Mouse (Mus musculus) right cerebral cortex, postnatal 10 days (tissue): ENCODE results near the gene Lmntd1.

Experiments used
- DNase-seq, 2 experiments: peaks; one replicate each; pipeline ENCODE4 v3.0.0; 2021; ENCODE audit warnings: low spot score in 2 of 2

Gene Lmntd1

DNA sequence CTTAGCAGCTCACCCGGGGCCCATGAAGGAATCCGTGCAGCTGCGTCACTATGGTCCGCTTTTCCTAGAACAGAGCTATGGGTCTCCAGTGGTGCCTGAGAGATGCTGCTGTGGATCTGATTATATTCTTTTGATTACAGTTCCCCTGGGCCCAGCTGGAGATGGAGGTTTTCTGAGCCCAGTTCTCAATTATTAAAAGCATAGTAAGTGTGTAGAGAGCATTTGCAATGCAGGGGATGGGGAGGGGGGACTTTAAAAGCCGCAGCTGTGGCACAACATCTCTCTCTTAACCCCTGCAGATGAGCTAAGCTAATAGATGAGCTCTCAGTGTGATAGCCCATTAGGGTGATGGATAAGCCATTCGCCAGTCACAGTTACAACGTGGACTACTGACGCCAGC is 233.2 kb downstream of the Lmntd1 start:
- DNase-seq = no peak

DNA sequence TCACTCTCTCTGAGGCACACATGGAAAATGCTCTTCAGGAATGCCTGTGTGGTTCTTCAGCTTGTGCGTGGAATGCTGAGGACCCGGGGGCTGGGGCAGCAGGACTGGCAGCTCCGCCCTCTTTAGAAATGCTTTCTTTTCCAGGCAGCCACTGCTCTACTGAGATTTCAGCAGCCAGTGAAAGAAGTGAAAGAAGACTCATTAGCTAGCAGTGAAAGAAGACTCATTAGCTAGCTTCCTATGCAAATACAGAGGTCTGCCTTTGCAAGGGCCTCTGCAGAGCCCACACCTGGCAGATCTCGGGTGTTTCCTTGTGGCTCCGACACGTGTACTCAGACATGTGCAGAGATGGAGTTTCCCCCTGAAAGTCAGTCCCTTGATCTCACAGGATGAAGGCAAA is 234.9 kb downstream of the Lmntd1 start:
- no peak for DNase-seq

DNA sequence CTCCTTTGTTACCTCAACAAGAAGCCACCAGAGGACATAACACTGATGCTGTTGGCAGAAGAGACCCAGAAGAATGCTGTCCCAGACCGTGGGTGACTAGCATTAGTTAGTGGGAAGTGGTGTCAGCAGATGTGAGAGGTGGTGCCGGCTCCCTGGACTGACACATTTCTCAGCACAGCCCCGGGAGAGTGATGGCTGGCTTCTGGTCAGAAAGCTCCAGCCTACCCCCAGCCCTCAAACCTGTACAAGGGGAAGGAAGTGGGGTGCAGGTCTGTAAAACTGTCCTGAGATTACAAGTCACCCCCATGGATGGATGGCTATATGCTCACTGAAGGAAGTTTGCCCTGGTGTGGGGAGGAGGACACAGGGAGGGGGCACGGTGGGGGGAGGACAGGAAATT is 235.4 kb downstream of the Lmntd1 start:
- DNase-seq = no peak

DNA sequence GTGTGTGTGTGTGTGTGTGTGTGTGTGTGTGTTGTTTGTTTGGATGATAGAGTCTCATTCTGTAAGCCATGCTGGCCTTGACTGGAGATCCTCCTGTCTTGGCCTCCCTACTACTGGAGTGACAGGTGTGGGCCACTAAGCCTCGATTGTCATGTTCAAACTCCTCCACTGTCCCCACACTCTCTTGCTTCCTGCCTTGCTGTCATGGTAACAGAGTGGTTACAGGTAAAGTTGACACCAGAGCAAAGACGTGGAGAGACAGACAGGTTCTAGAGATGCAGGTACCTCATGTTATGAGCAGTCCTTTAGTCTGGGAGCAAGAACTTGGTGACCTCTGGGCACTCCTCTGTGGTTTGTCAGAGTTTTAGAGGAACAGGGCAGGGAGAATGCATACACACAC is 239.7 kb downstream of the Lmntd1 start:
- DNase-seq = no peak

DNA sequence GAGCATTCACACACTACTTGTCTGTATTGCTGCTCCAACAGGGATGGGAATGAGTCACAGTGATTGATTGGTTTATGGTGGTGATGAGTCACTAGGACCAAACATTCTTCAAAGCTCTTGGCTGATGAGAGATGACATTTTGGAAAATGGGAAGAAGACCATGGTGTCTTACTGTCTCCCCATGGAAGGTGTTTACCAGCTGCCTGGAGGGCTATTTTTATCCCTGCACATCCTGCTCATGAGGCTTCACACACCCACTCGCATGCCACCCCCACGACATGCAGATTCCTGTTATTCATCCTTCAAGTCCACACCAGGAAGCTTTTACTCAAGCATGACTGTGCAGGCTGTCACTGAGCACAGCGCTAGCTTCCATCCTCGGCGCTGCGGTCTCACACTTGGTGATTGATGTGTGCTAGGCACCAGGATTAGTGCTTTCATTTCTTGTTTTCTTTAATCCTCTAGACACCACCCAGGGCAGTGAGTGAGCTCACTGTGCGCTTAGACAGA is 240.4 kb downstream of the Lmntd1 start:
- peak; percentile 70 to 76 for DNase-seq

DNA sequence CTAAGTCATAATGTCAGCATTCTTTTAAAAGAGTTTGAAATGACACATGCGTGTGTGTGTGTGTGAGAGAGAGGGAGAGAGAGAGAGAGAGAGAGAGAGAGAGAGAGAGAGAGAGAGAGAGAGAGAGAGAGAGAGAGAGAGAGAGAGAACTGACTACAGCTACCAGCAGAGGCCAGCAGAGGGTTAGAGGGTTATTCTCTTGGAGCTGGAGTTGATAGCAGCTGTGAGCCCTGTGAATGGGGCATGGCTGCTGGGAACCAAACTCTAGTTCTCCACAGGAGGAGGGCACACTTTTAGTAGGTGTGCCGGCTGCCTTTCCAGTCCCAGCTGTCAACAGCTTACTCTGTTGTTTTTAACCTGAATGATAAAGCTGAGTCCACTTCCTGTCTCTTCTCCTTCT is 242.1 kb downstream of the Lmntd1 start:
- DNase-seq = no peak

DNA sequence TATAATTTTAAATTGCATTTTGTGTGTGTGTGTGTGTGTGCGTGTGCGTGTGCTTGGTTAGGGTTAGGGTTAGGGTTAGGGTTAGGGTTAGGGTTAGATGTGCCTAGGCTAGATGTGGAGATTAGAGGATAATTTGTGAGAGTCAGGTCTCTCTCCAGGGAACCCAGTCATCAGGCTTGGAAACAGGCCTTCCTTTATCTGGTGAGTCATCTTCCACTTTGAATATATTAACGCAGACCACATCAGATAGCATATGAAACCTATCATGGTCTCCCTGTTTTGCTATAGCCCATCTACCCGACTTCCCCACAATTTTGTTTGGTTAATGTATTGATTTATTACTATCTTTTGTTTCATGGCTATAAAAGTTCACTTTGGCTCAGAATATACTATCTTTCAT is 242.5 kb downstream of the Lmntd1 start:
- DNase-seq = no peak

DNA sequence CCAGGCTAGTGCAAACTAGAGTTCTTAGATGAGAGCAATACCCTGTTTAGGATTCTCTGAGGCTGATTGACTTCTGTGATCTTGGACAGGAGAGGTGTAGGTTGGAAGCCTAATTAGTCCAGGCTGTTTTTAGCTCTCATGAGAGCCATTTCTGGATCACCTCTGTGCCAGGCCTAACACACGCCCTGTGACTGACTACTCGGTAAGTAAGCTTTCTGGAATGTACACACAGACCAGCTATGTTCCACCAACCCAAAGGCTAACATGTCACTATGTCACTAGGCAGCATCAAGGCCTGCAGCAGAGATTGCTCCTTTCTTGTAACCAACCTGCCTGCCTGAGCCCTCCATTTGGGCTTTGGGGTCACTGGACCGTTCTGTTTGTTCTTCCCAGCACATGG is 243.8 kb downstream of the Lmntd1 start:
- DNase-seq = no peak

DNA sequence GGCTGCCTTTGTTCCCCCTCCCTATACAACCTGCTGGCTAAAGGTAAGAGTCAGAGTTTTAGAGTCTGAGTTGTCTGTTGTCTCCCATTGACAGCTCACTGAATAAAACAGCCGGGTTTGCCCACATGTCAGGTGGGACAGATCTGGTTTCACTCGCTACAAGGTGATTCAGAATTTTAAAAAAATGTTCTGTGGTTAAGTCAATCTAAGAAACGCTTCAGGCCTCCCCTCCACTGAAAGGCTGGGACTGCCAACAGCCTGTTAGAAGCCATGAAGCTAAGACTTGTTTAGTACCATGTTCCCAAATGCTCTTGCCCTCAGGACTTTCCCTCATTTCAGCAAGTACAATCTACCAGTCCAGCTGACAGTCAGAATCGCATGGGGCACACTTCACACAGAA is 244.8 kb downstream of the Lmntd1 start:
- no peak for DNase-seq

DNA sequence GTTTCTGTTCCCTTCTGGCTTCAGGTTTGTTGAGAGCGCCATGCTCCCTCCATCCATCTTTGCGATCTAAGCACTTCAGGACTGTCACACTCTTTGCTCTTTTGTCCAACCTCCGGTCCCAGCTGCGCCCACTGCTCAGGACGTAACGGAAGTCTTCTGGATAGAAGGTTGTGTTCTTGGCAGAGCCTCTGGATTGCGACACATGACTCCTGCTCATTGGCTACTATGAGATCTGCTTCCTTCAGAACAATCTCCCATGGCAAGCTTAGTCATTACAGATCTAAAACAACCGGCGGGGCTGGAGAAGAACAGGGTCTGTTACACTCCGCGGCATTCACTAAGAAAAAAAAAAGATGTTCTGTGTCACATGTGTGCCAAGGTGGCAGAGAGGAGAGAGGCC is 247.6 kb downstream of the Lmntd1 start:
- no peak for DNase-seq

DNA sequence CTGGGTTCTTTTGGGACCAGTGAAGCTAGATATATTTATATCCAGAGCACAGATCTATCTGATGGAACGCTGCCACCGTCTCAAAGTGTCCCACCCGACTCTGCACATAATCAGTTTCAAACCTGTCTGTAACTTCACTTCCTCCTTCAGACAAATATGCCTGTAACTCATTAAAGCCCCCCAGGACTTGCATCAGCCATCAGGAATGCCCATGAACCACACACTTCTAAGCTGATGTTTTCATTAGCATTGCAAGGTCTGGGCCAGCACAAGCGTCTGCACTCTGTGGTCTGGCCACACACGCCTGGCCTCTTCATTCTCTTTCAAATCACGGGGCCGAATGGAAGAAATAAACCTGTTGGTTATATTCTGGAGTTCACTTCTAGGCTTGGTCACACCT is 250.4 kb downstream of the Lmntd1 start:
- DNase-seq = no peak

DNA sequence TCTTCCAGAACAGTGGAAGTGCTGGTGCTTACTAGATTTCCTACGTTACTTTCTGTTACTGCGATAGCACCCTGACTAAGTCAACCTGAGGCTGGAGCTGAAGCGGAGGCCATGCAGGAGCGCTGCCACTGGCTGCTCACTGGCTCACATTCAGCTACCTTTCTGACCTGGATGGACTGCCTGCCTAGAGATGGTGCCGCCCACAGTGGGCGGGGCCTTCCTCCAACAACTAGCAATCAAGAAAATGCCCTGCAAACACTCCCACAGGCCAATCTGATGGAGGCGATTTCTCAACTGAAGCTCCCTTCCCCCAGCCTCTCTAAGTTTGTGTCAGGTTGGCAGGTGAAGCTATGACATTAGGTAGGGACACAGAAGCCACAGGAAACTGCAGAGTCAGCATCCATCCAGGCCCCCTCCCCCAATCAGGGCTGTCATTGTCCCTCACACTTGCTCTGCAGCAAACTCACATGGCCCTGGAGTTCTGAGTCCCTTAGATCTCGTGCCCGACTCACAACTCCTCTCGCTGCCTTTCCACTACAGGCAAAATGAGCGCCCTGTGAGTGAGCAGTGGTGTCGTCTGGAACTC is 252.9 kb downstream of the Lmntd1 start:
- DNase-seq = no peak

DNA sequence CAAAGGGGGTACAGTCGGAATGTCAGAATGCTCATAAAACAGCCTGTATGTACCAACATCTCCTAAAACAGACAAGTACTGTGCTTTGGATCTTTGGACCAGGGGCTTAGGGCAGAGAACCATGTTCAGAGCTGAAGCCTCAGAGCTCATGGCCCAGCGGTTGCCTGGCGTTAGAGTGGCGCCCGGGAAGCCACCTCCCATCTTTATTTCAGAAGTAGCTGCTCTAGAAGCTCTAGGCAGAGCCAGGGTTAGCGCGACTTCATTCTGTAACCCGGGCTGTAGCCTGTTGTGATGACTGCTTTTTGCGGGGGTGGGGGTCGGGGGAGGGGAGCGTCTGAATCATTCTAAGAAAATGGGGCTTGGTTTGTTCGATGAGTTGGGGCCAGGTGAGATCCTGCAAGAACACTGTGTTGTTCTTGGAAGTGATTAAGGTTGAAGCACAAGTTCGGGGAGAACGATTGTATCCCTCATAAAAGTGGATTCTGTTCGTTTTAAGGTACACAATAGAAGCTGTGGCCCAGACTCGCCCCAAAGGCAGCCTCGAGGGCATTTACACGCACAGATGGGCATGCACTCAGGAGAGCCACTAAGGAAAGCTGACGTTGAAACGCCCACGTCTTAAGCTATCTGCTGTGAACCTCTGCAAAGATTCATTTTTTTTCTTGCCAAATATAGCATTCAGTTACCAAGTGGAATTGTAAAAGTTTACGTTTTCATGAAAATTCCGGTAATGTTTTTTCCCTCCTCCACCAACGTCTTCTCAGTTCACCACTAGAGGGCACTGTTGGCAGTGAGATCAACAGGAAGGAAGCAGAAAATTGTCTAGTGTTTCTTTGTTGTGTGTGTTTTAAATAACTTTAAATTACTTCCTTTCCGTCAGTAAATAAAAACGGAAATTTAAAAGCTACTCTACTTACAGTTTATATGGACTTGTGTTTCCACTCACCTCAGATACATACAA is 254.4 kb downstream of the Lmntd1 start:
- peak; percentile 70 to 81 for DNase-seq

DNA sequence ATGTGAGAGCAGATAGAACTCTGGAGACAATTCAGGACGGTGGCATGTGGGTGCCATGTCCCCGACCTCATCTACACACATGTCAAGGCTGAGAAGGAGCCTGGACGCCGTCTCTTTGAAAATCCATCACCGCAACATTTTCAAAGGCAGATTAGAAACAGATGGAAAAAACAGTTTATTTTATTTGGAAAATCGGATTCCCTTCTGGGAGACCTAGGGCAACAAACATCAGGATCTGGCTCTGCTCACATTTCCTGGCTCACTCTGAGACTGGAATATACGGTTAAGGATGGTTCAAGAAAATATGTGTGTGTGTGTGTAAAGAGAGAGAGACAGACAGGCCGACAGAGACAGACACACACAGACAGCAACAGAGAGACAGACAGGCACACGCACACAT is 256.1 kb downstream of the Lmntd1 start:
- DNase-seq = no peak

DNA sequence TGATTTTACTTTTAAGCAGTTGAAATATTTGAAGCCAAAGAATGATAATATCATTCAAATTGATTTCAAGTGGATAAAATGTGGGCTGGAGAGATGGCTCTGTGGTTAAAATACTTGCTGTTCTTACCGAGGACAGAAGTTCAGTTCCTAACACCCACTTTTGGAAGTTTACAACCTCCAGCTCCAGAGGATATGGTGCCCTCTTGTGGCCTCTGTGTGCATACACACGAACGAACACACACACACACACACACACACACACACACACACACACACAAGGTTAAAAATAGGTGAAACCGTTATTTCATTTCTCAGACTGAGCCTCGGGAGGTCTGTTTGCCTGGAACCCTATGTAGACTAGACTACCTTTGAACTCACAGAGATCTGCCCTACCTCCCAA is 260.3 kb downstream of the Lmntd1 start:
- DNase-seq = no peak

DNA sequence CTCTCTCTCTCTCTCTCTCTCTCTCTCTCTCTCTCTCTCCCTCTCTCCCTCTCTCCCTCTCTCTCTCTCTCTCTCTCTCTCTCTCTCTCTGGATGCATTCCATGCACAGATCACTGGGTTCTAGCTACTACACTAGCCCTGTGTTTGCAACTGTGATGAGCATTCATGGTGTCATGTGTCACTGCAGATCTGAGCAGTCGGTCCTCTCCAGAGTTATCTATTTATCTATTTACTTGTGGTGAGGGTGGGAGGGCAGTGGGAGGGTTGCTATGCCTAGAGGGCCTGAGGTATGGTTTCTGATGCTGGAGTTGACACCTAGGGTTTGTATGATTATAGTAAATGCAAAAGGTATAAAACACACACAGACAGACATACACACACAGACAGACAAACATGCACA is 261.4 kb downstream of the Lmntd1 start:
- no peak for DNase-seq

DNA sequence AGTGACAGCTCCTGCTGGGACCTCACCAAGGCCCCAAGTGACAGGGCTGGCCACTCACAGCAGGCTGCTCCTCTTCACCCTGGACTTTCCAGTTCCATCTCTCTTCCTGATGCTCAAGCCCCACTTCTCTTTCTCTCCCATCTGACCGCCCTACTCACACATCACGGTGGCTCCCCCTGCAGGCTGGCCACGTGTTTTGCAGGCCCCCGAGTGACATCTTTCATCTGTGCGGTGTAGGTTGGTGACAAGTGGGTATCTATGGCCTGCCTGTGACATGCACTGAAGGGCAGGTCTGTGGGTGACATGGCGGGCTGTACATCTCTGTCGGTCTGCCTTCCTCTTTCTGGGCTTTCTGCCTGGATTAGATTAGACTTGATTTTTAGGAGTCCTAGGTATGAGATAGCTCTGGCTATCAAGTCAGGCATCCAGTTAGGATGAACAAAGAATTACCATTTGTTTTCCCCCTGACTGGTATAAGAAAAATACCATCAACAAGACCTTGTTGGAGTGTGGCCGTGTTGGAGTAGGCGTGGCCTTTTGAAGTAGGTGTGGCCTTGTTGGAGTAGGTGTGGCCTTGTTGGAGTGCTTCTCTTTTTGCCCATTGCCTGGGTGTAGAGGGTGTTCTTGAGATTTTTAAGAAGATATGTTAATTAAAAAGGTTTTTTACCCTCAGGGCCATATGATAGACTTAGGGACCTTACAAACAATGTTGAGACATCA is 265.8 kb downstream of the Lmntd1 start:
- no peak for DNase-seq

DNA sequence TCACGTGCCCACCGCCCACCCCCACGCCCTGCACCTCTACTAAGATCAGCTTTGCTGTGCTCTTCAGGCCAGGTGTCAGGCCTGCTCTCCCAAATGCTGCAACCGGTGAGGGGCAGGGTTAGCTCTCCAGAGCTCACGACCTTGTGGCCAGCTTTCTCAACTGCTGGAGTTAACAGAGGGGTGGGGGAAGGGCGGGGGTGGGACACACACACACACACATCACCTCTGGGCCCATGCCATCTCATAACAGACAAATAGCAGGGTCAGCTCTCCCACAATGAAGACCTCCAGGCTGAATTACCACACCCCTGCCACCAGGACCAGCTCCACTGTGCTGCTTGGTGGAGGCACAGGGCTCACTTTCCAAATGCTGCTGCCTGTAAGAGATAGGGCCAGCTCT is 266.5 kb downstream of the Lmntd1 start:
- no peak for DNase-seq

DNA sequence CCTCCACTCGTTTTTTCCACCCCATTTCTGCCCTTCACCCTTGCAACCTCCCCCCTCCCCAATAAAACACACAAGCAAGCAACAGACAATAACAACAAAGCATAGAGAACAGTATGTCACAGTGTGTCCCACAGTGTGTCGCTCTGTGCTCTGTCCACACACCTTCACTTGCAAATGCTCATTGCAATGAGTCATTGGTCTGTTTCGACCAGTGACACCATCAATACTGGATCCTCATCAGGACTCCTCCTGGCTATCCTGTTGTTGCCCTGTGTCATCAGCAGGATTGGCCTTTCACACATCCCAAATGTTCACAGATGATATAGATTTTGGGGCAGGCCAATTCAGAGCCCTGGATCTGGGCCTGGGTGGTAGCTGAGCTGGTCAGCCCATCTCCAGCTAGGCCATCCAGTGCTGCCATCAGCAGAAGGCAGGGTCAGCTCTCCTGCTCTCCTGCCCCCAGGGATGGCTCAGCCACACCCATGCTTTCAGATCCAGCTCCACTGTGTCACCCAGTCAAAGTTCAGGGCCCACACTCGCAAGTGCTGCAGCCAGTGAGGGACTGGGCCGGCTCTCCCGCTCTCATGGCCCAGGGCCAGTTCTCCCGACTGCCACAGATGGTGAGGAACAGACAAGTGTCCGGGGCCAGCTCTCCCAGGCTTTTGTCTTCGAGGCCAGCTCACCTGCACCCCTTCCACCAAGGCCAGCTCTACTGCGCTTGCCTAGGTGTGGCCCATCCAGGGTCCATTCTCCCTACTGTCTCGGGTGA is 267.1 kb downstream of the Lmntd1 start:
- no peak for DNase-seq

DNA sequence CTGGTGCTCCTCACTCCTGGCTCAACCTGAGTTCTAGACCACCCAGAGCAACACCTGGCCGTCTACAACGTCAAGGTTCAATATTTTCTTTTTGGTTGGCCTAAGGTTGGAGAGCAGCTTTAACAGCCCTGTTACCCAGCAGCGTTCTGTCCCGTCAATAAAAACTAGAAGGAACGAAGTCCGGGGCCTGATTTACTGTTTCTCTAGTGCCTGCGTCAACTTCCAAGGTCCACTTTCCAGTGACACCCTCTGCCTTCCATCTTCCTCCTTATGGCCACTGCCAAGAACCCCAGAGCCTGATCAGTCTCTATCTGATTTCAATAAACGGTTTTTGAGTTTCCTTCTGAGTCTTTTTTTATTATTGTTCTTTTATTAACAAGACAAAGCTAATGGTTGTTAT is 267.8 kb downstream of the Lmntd1 start:
- no peak for DNase-seq

DNA sequence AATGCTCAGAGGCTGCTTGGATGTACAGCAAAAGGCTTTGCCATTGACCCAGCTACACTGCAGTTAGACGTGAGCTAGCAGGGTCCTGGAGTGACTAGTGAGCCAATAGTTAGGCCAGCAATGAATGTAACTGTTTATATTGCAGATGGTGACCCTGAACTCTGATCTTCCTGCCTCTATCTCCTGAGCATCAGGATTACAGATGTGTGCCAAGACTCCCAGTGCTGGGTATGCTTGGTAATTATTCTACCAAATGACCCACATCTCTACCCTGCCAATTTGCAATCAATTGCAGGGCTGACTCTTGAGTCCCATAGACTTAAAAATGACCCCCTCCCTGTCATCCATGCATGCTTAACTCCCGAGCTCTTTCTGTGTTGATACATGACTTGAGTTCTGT is 269.4 kb downstream of the Lmntd1 start:
- no peak for DNase-seq

DNA sequence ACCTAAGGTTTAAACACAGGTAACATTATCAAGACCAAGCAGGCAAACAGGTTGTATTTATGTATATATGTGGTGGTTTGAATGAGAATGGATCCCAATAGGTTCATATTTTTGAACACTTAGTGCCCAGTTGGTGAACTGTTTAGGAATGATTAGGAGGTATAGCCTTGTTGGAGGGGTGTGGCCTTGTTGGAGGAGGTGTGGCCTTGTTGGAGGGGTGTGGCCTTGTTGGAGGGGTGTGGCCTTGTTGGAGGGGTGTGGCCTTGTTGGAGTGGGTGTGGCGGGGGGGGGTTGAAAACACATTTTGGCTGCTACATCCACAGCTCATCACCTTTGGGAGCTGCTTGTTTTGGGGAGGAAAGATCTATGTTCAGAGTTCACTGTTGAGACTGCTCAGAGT is 270.7 kb downstream of the Lmntd1 start:
- no peak for DNase-seq
